Mouse (Mus musculus): ENCODE measurements at regions not wholly inside any gene's neighbourhood (a gene's known extent, or its start where the extent isn't known, plus 50 kb on each side); places are given as distances from the start of the nearest gene placed in this dataset.

GRCm38 (mm10) chr2:137821344-137821916, 434.9 kb upstream of the Btbd3 start:
- DNase-seq (ENCODE audit: low spot score): peak; percentile 6

DNA sequence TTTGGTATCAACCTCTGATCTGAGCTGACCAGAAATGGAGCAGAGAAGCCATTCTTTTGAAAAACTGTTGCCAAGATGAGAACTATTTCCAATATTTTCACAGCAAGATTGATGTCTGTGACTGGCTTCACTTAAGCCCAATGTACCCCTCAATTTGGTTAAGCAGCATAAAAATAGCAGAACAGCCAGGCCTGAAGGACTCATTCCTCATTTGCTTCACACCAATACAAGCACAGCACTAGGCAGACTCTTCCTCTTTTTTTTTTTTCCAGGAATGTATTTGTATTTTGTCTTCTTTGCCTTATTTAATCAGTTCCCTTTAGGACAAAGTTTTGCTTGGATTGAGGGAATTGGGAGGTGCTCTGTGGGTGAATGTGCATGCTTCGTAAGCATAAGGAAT, 441.4 kb upstream of the Btbd3 start:
- no peak for DNase-seq (ENCODE audit: low spot score)

DNA sequence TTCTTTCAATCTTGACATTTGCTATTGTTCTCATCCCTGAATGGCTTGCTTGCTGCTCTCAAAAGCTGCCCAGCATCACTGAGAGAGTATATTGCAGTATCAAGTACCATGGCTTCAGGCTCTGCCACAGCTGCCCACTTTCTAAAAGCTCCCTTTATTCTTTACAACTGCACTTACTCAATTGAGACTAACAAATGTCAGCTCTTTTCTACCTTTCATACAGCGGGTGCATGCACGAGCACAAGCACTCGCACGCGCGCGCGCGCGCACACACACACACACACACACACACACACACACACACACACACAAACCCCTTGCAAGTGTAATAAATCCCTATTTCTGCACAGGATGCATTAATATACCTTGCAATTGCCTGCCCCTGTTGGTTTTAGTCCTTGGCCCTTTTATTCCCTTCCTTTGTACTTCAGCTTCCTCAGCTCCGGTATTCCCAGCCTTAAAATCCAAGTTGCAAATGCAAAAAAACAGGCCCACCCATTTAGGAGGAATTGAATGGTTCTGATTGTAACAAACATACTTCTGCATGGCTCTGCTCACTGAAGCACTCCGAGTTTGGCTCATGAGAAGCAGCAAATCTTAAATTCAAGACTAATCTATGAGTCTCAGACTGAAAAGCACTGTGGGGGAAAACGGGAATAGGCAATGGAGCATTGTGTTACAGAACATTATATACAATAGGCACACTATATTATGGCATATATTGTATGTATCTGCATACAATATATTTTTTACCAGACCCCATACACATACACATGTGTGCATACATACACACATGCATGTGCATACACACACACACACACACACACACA, 447.7 kb upstream of the Btbd3 start:
- DNase-seq (ENCODE audit: low spot score): no peak

- DNase-seq (ENCODE audit: low spot score): no peak
Observed at GRCm38 (mm10) chr2:137807594-137808295, 448.6 kb upstream of the Btbd3 start.

DNA sequence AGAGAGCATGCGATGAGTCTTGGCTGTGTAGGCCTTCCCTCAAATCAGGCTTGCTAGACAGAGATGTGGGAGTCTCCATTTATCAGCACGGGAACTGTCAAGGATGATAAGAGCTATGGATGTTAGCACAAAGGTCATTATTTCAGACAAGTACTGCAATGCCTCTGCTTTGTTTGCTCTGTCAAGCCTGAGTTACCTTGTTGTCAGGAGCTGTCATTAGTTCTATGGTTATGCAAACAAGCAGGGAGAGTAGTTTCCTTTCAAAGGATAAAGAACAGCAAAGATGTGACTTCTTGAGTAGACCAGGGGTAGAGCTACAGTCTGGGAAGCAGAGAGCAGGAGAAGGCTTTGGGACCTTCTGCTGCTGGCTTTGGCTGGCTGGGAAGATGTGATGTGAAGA, 461.5 kb upstream of the Btbd3 start:
- peak; percentile 16 for DNase-seq (ENCODE audit: low spot score)

- no peak for DNase-seq (ENCODE audit: low spot score)
Observed at GRCm38 (mm10) chr2:137784091-137784490, 472.3 kb upstream of the Btbd3 start.

- no peak for DNase-seq (ENCODE audit: low spot score)
Observed at GRCm38 (mm10) chr2:137777430-137777829, 478.9 kb upstream of the Btbd3 start.

- no peak for DNase-seq (ENCODE audit: low spot score)
Observed at GRCm38 (mm10) chr2:137764785-137765184, 491.6 kb upstream of the Btbd3 start.

DNA sequence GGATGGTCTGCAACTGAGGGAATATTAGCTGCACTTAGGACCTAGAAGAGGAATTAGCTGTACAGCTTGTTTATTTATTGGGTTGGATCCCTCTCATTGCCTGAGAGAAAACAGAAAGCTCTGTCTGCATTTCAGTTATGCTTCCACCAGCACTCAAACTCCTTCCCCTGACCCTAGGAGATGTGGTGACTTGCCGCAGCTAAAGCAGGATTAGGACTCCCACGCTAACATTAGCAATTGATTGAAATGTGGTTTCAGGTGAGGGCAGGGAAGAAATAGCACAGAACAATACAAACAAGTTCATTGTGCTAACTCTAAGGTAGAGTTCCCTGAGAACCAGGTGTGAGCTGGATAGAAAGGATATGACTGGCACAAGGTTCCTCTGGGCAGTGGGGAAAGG, 496.9 kb upstream of the Btbd3 start:
- no peak for DNase-seq (ENCODE audit: low spot score)

GRCm38 (mm10) chr2:137758389-137758788, 498.0 kb upstream of the Btbd3 start:
- no peak for DNase-seq (ENCODE audit: low spot score)

DNA sequence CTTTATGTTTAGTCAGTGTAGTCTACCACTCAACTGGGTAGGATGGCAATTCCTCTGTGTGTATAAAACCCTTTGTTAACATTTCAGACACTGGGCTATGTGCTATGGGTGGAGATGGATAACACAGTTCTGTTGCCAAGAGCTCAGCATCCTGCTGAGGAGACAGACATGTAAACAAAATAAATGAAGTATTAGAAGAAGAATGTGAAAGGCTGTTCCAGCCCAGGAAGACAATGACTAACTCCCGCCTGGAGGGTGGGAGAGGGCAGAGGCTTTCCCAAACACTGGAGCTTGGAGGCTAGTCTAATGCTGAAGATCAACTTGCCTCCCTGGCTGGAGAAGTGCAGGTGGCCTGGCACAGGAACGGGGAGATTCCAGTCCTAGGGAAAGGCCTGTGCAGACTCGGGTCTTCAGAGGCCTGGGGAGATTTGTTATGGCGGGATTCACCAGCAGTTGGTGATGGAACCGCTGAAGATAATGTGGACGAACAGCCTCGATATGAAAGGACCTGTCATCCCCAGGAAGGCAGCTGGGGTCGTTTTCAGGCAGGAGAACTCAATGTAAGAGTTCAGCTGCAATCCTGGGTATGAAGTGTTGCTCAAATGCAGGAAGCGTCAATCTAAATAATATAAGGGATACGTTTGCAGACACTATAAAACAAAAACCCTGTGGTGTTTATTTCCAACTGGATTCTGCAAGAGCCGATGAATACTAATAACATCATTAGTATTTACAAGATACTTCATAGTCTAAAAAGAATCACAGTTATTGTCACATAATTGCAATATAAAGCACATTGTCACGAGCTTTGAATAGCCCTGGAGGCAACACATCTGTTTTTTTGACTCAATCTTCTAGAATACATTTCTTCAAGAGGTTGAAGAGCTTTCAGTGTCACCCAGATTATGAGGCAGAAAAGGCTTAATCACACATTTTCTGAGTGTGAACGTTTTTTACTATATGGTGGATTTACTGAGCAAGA, 498.8 kb upstream of the Btbd3 start:
- DNase-seq (ENCODE audit: low spot score): no peak

DNA sequence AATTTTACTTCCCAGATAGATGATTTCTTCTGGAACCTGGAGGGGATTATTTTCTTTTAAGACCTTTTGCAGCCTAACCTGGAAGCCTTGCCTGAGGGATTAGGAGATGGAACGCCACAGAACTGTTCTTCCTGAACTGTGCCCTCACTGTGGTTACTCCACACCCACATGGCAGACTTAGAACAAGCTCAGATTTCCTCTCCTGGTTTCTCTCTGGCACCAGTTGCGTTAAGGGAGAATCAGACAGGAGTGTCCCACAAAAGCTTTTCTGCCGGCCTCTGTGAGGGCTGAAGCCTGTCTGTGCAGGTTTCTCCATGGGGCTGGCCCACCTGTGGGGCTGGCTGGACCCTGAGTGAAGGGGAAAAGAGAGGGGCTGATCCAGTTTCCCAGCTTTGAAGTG, 500.1 kb upstream of the Btbd3 start:
- DNase-seq (ENCODE audit: low spot score): no peak

DNA sequence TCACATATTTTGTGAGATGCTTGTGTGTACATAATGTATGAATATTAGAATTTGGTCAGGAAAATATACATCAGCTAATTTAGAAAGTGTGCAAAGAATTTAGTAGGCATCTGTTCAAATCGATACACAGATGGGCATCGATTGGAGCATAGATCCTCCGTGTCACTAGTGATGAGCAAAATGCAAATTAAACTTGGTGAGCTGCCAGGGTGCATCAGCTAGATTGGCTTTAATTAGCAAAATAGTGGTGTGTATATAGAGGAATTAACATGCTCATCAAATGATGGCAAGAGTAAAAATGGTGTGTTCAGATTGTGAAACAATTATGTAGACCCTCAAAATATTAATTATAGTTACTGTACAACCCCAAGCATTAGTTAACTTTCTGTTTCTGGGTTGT, 501.9 kb upstream of the Btbd3 start:
- no peak for DNase-seq (ENCODE audit: low spot score)

- peak; percentile 78 for DNase-seq (ENCODE audit: low spot score)
Observed at GRCm38 (mm10) chr2:137732410-137732809, 524.0 kb upstream of the Btbd3 start.

GRCm38 (mm10) chr2:137730472-137730931, 525.9 kb upstream of the Btbd3 start:
- DNase-seq (ENCODE audit: low spot score): peak; percentile 70

- peak; percentile 44 for DNase-seq (ENCODE audit: low spot score)
Observed at GRCm38 (mm10) chr2:137729871-137730270, 526.5 kb upstream of the Btbd3 start.

- DNase-seq (ENCODE audit: low spot score): peak; percentile 12
Observed at GRCm38 (mm10) chr2:137729207-137729606, 527.2 kb upstream of the Btbd3 start.

GRCm38 (mm10) chr2:137723651-137724050, 532.7 kb upstream of the Btbd3 start:
- no peak for DNase-seq (ENCODE audit: low spot score)

GRCm38 (mm10) chr2:137721767-137722424, 534.5 kb upstream of the Btbd3 start:
- no peak for DNase-seq (ENCODE audit: low spot score)

DNA sequence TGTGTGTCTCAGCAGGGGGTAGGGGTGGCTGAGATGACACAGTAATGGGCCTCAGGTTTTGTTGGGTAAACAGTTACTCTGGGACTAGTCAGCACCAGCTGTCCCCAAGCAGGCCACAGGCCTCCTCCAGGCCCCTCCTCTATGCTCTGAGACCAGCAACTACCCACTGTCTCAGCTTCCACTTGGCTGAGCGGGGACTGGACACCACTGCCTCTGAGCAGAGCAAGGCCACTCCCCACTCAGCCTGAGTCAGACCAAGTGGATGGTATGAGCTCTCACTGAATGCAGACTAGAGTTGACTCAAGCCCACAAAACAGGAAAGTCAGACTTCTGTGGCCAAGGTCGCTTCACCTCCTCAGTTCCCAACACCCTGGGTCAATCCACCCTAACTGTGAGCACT, 540.5 kb upstream of the Btbd3 start:
- DNase-seq (ENCODE audit: low spot score): peak; percentile 22

DNA sequence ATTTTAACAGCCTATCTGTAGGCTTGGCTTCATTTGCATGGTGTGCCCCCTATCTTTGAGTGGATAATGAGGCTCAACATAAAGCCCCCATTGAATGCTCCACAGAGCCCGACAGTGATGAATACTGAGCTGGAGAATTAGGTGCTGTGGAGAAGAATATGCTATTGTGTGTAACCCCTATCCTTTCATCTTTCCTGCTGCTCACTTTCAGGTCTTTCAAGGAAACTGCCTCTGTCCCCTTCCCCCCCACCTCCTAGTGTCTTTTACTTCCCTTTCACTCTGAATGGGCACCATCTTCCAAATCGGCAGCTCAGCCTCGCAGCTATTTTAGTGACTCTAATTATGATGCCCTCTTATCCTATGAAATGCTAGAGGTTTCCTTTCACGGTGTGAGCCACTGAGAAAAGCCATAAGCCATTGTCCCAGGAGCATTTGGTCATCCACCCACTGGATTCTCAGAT, 549.8 kb upstream of the Btbd3 start:
- DNase-seq (ENCODE audit: low spot score): peak; percentile 67
